Mouse (Mus musculus) testis, adult 2 months (tissue): ENCODE results near the gene Dmbx1. TPM values are rescaled to one million over a fixed set of nuclear protein-coding genes. Genes with fewer than 3 reads are reported as not detected.

ENCODE experiments used
- H3K27ac ChIP-seq: fragments of 200-500 bp; 2 replicates; pipeline ENCODE4 v1.5.1; 2012; ENCODE audit warnings: low read depth, low read length; ENCODE audit not compliant: control insufficient read depth, insufficient read depth
- H3K27me3 ChIP-seq: fragments of 200-500 bp; 2 replicates; pipeline ENCODE4 v1.6.1; 2012; ENCODE audit warnings: mild to moderate bottlenecking, low read length, moderate library complexity; ENCODE audit not compliant: control insufficient read depth, insufficient read depth
- H3K36me3 ChIP-seq: fragments of 200-500 bp; 2 replicates; pipeline ENCODE4 v1.6.1; 2012; ENCODE audit warnings: mild to moderate bottlenecking, low read length; ENCODE audit not compliant: control insufficient read depth, insufficient read depth
- H3K4me1 ChIP-seq: fragments of 200-500 bp; 2 replicates; pipeline ENCODE4 v1.6.1; 2012; ENCODE audit warnings: low read length; ENCODE audit not compliant: control insufficient read depth, insufficient read depth
- H3K4me3 ChIP-seq: fragments of 200-500 bp; 2 replicates; pipeline ENCODE4 v1.5.1; 2012; ENCODE audit warnings: low read depth, mild to moderate bottlenecking, low read length, moderate library complexity, mixed read lengths; ENCODE audit not compliant: control insufficient read depth
- CTCF ChIP-seq: fragments of 200-500 bp; IDR thresholded peaks from 2 replicates; pipeline ENCODE4 v1.5.1; 2012; ENCODE audit warnings: low read depth, mild to moderate bottlenecking, inconsistent platforms, low read length, moderate library complexity; ENCODE audit not compliant: control insufficient read depth, insufficient read depth, insufficient replicate concordance
- POLR2A ChIP-seq: fragments of 200-500 bp; IDR thresholded peaks from 2 replicates; pipeline ENCODE4 v1.6.1; 2012; ENCODE audit warnings: low read depth, mild to moderate bottlenecking, inconsistent platforms, low read length, moderate library complexity; ENCODE audit not compliant: control insufficient read depth
- polyA plus RNA-seq: library from polyadenylated mRNA; depleted of rRNA; stranded (reverse); fragments of >200 nt; gene quantifications from 2 replicates; pipeline ENCODE4 v1.2.3, GENCODE M21; 2012

Dmbx1 gene
- polyA plus RNA-seq, 1 experiment: 0.25 TPM

GRCm38 (mm10) chr4:115885846-115886245, 53.9 kb downstream of the Dmbx1 start:
- Histone ChIP-seq H3K27me3 (no peaks in the 10 kb centered on the region), H3K27ac (no peak overlapping the region), H3K4me3 (no peak overlapping the region), H3K36me3 (no peaks in the 10 kb centered on the region), H3K4me1 (peaks cover 7% of the 10 kb centered on the region)
- TF ChIP-seq POLR2A (no peak), CTCF (no peak)

DNA sequence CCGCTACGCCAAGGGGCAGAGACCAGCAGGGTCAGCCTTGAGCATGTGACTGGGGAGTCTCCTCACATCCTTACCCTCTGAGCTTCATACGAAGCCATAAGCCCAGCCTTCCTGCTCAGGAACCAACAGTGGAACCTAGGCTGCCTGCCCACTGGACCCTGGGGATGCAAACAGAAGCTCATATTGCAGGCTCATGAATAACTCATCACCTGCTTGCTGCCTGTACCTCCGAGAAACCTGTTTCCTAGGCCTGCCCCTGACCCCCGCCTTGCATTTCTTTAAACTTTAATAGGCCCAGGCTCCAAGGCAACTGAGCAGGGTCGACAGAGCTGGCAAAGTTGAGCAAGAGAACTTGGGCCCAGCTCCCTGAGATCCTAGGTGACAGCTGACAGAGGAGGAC, 55.7 kb downstream of the Dmbx1 start, which contains the start of gene Kncn:
Gene Kncn (plus strand): TSS at position 379 of the 400 bp plus-strand sequence.
- Histone ChIP-seq H3K4me3 (no peak within 1 kb of the TSS), H3K4me1 (no peaks in the 10 kb centered on the region; the same call in 1 of the 2 replicates), H3K27me3 (no peaks in the 10 kb centered on the region), H3K36me3 (no peaks in the 10 kb centered on the region), H3K27ac (no peak within 1 kb of the TSS)
- no peak for TF ChIP-seq POLR2A
- TF ChIP-seq CTCF: no peak

DNA sequence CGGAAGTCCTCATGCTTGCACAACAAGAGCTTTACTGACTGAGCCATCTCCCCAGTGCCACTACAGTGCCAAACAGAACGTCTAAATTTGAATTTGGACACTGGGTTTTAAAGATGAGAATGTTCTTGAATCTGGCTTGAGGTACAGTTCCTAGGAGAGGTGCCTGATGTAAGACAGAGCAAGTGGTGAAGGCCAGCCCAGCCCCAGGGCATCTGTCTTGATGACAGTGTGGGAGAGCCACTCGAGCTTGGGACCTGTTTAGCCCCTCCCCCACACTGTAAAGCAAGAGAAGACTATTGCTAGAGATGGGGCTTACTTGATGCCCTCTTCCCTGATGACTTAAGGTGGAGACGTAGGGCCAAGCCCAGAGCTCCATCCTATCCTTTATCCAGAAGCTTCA, 57.5 kb downstream of the Dmbx1 start:
- no peaks in the 10 kb centered on the region; the same call in 1 of the 2 replicates for H3K4me1 ChIP-seq
- H3K36me3 ChIP-seq: no peaks in the 10 kb centered on the region; the same call in 1 of the 2 replicates
- no peak overlapping the region for H3K4me3 ChIP-seq
- no peak overlapping the region for H3K27ac ChIP-seq
- no peak for TF ChIP-seq POLR2A
- TF ChIP-seq CTCF: no peak
- no peaks in the 10 kb centered on the region for H3K27me3 ChIP-seq

DNA sequence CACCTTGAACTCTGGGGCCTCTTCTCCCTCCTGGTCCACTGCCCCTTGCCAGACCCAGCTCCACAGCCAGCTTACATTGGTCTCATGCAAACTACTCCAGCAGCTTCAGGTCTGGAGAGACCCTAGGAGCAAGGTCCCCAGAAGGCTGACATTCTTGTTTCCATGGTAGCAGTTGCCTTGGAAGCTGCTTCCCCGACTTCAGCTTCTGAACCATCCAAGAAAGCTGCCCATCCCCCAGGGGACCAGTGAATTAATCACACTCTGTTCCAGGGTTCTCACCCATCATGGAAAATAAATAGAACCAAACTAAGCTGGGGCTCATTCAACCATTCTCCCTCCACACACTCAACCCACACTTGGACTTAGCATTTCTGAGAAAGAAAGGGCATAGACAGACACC, 58.5 kb downstream of the Dmbx1 start:
- Histone ChIP-seq H3K27me3 (no peaks in the 10 kb centered on the region), H3K4me3 (no peak overlapping the region), H3K36me3 (no peaks in the 10 kb centered on the region; the same call in 1 of the 2 replicates), H3K27ac (no peak overlapping the region), H3K4me1 (no peaks in the 10 kb centered on the region; the same call in 1 of the 2 replicates)
- TF ChIP-seq POLR2A (no peak), CTCF (no peak)

- Histone ChIP-seq H3K27me3 (no peaks in the 10 kb centered on the region), H3K4me1 (no peaks in the 10 kb centered on the region; the same call in 1 of the 2 replicates), H3K4me3 (no peak overlapping the region), H3K36me3 (peaks cover 1% of the 10 kb centered on the region), H3K27ac (no peak overlapping the region)
- TF ChIP-seq CTCF (no peak), POLR2A (no peak)
Measured at GRCm38 (mm10) chr4:115878828-115879227, 60.9 kb downstream of the Dmbx1 start.

DNA sequence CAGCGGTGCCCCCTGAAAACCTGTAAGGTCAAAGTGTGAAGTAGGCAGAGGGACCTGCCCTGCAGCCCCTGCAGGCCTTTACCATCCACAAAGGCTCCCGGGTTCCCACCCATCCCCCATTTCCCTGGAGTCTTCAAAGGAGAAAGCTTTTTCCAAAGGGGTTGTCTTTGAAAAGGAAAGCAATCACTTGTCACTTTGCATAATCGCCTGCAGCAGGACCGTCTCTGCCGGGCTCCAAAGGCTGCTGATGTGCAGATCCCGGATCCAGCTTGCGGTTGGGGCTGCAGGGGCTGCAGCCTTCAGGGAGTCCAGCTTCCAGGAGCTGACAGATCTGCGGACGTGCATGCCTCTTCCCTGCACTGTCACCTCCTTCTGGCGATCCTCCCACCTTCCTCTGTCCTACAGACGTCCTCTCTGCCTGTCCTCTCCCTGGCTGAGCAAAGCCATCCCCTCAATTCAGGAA, 61.5 kb downstream of the Dmbx1 start:
- Histone ChIP-seq H3K4me3 (no peak overlapping the region), H3K27ac (no peak overlapping the region), H3K36me3 (peaks cover 4% of the 10 kb centered on the region), H3K27me3 (no peaks in the 10 kb centered on the region), H3K4me1 (no peaks in the 10 kb centered on the region; the same call in 1 of the 2 replicates)
- TF ChIP-seq POLR2A: no peak
- no peak for TF ChIP-seq CTCF

DNA sequence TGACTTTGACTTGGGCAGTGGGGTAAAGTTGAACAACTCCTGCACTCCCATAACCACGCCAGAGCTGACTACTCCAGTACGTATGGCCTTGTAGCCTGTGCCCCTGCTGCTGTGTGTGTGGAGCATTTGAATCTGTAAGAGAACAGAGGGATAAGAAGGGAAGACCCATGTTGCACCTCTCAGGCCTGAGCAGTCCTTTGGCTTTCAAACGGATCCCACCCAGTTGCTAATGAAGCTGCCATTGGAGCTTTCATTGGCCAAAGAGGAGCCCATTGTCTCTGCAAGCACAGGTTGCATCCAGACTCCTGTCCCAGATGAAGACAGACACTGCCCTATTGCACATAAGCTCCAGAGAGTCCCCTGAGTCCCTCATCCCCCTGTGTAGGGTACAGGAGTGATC, 66.5 kb downstream of the Dmbx1 start:
- Histone ChIP-seq H3K4me3 (no peak overlapping the region), H3K27me3 (no peaks in the 10 kb centered on the region), H3K36me3 (peaks cover 4% of the 10 kb centered on the region), H3K27ac (no peak overlapping the region), H3K4me1 (no peaks in the 10 kb centered on the region)
- no peak for TF ChIP-seq POLR2A
- no peak for TF ChIP-seq CTCF
